Mouse (Mus musculus): ENCODE data around the gene 2700081O15Rik.

DNA sequence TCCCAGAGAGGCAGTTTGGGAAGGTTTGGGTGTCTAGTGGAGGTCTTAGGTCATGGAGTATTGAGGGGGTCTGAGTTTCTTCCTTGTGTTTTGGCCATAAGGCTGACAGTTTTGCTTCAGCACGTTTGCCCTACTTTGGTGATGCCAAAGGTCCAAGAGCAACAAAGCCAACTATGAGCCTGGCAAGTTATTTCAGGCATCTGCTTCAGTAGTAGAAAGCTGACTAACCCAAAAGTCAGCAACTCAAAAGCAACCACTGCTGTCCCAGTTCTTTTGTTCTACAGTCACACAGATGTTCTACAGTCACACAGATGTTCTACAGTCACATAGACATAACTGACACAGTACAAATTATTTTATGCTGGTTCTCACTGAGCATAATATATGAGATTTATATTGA lies 28.2 kb downstream of the 2700081O15Rik start:
- TF ChIP-seq POLR2A (IDR thresholded peaks at IDR 0.05; ENCODE audit: borderline replicate concordance, extremely low read depth, insufficient read depth, insufficient read length, poor library complexity, severe bottlenecking) (no peak), CTCF (IDR thresholded peaks at IDR 0.05; ENCODE audit: borderline replicate concordance, extremely low read depth, insufficient read depth, insufficient read length) (no peak)
